ENCODE assay signal across 33 mouse cellular contexts in the genomic region with DNA sequence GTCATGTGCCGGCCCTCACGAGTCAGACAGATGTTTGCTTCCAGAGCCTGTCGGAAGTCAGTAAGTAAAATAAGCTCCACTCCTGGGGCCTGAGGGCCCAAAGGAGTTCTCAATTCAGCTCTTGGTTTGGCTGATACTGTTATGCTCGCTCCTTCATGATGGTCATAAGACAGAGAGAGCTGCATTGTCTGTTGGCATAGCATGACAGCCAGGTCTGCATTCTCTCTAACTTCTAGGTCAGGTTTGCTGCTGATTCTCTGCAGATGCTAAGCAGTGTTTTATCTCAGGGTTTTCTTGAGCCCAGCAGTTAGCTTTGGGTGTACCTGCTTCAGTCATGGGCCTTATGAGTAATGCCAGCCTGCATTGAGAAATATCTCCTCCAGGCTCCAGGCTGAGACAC. TPM values are rescaled to one million over a fixed set of nuclear protein-coding genes. Genes with fewer than 3 reads are reported as not detected.
"Had no signal": no experiment of that assay in that cellular context is flagged by ENCODE, and none has a peak within 500 bp of the region (broad histone marks: within the 10 kb centered on the region; RNA-seq: fewer than 3 reads in every experiment).

No protein-coding gene starts in this region.

- DNase-seq: cerebellum, adult 2 months; cerebellum, adult 8-10 months; cerebellum, adult 9-10 months; cerebellum, adult 9-11 months; cerebellum, postnatal 10 days; cerebellum, postnatal 14 days; cerebellum, postnatal 25 days; cerebellum, postnatal 36 days; embryo, embryonic 11 days; forebrain, postnatal 0 days; gastrocnemius, adult 2 months; gastrocnemius, postnatal 10 days; gastrocnemius, postnatal 14 days; gastrocnemius, postnatal 25 days; gastrocnemius, postnatal 36 days; heart, adult 18-20 months; heart, adult 2 months had no signal

- H3K4me1 ChIP-seq: embryonic facial prominence, embryonic 12.5 days; embryonic facial prominence, embryonic 15.5 days; forebrain, embryonic 12.5 days had no signal

- H3K4me2 ChIP-seq: embryonic facial prominence, embryonic 12.5 days; embryonic facial prominence, embryonic 13.5 days; embryonic facial prominence, embryonic 15.5 days; forebrain, embryonic 12.5 days; forebrain, embryonic 13.5 days; forebrain, embryonic 15.5 days had no signal

- ATAC-seq: forebrain, embryonic 13.5 days; forebrain, embryonic 14.5 days; forebrain, embryonic 15.5 days; forebrain, embryonic 16.5 days; forebrain, postnatal 0 days had no signal

- H3K4me3 ChIP-seq: embryonic facial prominence, embryonic 10.5 days; embryonic facial prominence, embryonic 12.5 days; embryonic facial prominence, embryonic 13.5 days; embryonic facial prominence, embryonic 15.5 days; erythroblast, embryonic 14.5 days; forebrain, embryonic 10.5 days; forebrain, embryonic 12.5 days; forebrain, embryonic 13.5 days; forebrain, embryonic 15.5 days; gastrocnemius, adult 2 months; heart, adult 2 months had no signal

- H3K27me3 ChIP-seq: embryonic facial prominence, embryonic 12.5 days; embryonic facial prominence, embryonic 13.5 days; embryonic facial prominence, embryonic 15.5 days; forebrain, embryonic 12.5 days; forebrain, embryonic 13.5 days; forebrain, embryonic 15.5 days had no signal

- H3K9me3 ChIP-seq: embryonic facial prominence, embryonic 10.5 days; embryonic facial prominence, embryonic 12.5 days; embryonic facial prominence, embryonic 13.5 days; embryonic facial prominence, embryonic 15.5 days; forebrain, embryonic 10.5 days; forebrain, embryonic 12.5 days; forebrain, embryonic 13.5 days; forebrain, embryonic 15.5 days had no signal

- H3K9ac ChIP-seq: embryonic facial prominence, embryonic 12.5 days; embryonic facial prominence, embryonic 13.5 days; embryonic facial prominence, embryonic 15.5 days; forebrain, embryonic 12.5 days; forebrain, embryonic 13.5 days; forebrain, embryonic 15.5 days; forebrain, postnatal 0 days had no signal

- H3K27ac ChIP-seq: embryonic facial prominence, embryonic 10.5 days; embryonic facial prominence, embryonic 12.5 days; embryonic facial prominence, embryonic 13.5 days; embryonic facial prominence, embryonic 15.5 days; forebrain, embryonic 10.5 days; forebrain, embryonic 12.5 days; forebrain, embryonic 13.5 days; forebrain, embryonic 15.5 days; gastrocnemius, adult 2 months; heart, adult 2 months had no signal

RNA-seq across cellular contexts. Expression of a gene that starts 1.3 kb away (rescaled TPM):
- total RNA-seq: common myeloid progenitor, adult 5-6 weeks; gastrocnemius, adult 18-20 months; gastrocnemius, adult 2 months; gastrocnemius, adult 8-10 months; gastrocnemius, postnatal 14 days; gastrocnemius, postnatal 25 days; gastrocnemius, postnatal 4 days; granulocyte monocyte progenitor cell, adult 5-6 weeks; heart, adult 18-20 months; heart, adult 2 months had no signal
- polyA plus RNA-seq: erythroblast, embryonic 14.5 days had no signal

RNA-seq across cellular contexts. Expression of a gene that starts 3.5 kb away (rescaled TPM):
- total RNA-seq: common myeloid progenitor, adult 5-6 weeks; granulocyte monocyte progenitor cell, adult 5-6 weeks had no signal

RNA-seq across cellular contexts. Expression of a gene that starts 31.8 kb away (rescaled TPM):
- total RNA-seq: common myeloid progenitor, adult 5-6 weeks; forebrain, postnatal 0 days; gastrocnemius, adult 18-20 months; gastrocnemius, adult 2 months; gastrocnemius, postnatal 10 days; gastrocnemius, postnatal 14 days; gastrocnemius, postnatal 25 days; gastrocnemius, postnatal 36 days; granulocyte monocyte progenitor cell, adult 5-6 weeks; heart, adult 18-20 months; heart, adult 2 months had no signal
- polyA plus RNA-seq: erythroblast, embryonic 14.5 days had no signal
